Mouse (Mus musculus) heart, embryonic 16.5 days (tissue): Measurements from ENCODE around the gene Slc22a14. TPM values are rescaled to one million over a fixed set of nuclear protein-coding genes. Genes with fewer than 3 reads are reported as not detected.

ENCODE experiments used
- ATAC-seq: fragments of 200-750 bp; cut with Nextera tagmentation; replicated peaks from 2 replicates; pipeline ENCODE4 v1.8.0; 2017; ENCODE audit warnings: moderate number of reproducible peaks; ENCODE audit not compliant: insufficient read depth, low FRiP score; ENCODE audit errors: extremely low read depth
- H3K27ac ChIP-seq: fragments of 300-500 bp; sonication (generic); 2 replicates; pipeline ENCODE4 v1.5.1; 2014; ENCODE audit warnings: mild to moderate bottlenecking, low read length, control low read depth, moderate library complexity
- H3K27me3 ChIP-seq: fragments of 300-500 bp; sonication (generic); 2 replicates; pipeline ENCODE4 v1.6.1; 2014; ENCODE audit warnings: low read length, mixed read lengths; ENCODE audit not compliant: control insufficient read depth, insufficient read depth
- H3K36me3 ChIP-seq: fragments of 300-500 bp; sonication (generic); 2 replicates; pipeline ENCODE4 v1.6.1; 2014; ENCODE audit not compliant: control insufficient read depth, insufficient read depth
- H3K4me1 ChIP-seq: fragments of 300-500 bp; sonication (generic); 2 replicates; pipeline ENCODE4 v1.6.1; 2014; ENCODE audit warnings: low read length, mixed read lengths; ENCODE audit not compliant: control insufficient read depth, insufficient read depth
- H3K4me2 ChIP-seq: fragments of 300-500 bp; sonication (generic); 2 replicates; pipeline ENCODE4 v1.6.1; 2014; ENCODE audit warnings: low read depth, mild to moderate bottlenecking, control low read depth, low read length
- H3K4me3 ChIP-seq: fragments of 300-500 bp; sonication (generic); 2 replicates; pipeline ENCODE4 v1.5.1; 2014; ENCODE audit warnings: mild to moderate bottlenecking, control low read depth, low read length
- H3K9ac ChIP-seq: fragments of 300-500 bp; sonication (generic); 2 replicates; pipeline ENCODE4 v1.6.1; 2014; ENCODE audit warnings: low read length, control low read depth
- H3K9me3 ChIP-seq: fragments of 300-500 bp; sonication (generic); replicated peaks from 2 replicates; pipeline ENCODE4 v1.6.1; 2016; ENCODE audit warnings: low read length; ENCODE audit not compliant: control insufficient read depth
- WGBS: fragments of 180-500 bp; shearing (Covaris S2); extraction: QIAGEN DNeasy Blood & Tissue Kit; methylation state at CpG from one replicate; pipeline ENCODE4 v1.1.7; 2014; 5-methylcytosine and 5-hydroxymethylcytosine counted together
- polyA plus RNA-seq: library from polyadenylated mRNA; unstranded; fragments of >200 nt; fragmentation: Nextera tagmentation; extraction: Ambion mirVana; gene quantifications from 2 replicates; pipeline ENCODE4 v1.2.1, GENCODE M21; 2015

The Slc22a14 gene
- polyA plus RNA-seq, 1 experiment from 2014 or later, result 0.20 TPM

DNA sequence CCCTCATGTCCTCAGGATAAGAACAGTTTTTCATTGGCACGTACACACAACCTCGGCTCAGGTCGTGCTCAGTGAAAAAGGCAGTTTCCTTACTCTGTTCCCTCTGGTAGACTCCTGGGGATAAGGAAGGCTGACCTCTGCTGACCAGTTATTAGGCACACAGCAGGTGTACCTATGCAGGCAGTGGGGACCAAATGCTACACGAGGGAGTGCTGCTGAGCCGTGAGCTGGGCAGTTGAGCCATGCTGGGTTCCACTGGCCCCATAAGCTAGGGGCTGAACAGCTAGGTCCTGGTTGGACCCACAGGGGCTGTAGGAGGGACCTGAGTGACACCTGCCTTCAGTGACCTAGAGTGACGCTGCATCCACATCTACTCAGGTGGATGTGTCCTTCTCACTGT is 219.7 kb downstream of the Slc22a14 start:
- H3K4me3 ChIP-seq, result no peak overlapping the region
- no peaks in the 10 kb centered on the region for H3K27me3 ChIP-seq
- no peak overlapping the region for H3K4me2 ChIP-seq
- no peaks in the 10 kb centered on the region for H3K9me3 ChIP-seq
- H3K36me3 ChIP-seq, result no peaks in the 10 kb centered on the region
- H3K9ac ChIP-seq, result no peak overlapping the region
- H3K27ac ChIP-seq, result no peak overlapping the region
- H3K4me1 ChIP-seq, result no peaks in the 10 kb centered on the region
- WGBS, result 60% methylated on average over 6 of the region's 6 CpGs
- no peak for ATAC-seq

DNA sequence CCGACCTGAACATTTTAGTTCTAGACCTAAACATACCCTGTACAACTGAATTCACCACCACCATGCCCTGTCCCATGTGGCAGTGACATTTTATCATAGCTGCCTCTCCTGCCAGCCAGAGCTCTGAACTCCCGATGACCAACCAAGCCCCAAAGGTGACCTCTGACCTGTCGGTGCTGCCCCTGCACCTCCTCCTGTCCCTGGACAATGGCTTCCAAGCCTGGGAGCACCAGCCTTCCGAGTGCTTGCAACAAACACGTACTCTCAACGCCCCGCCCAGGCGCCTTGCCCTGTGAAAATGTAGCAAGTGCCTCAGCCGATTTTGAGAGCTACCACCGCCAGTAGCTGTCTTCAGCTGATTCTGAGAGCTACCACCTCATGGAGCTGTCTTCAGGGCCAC is 220.2 kb downstream of the Slc22a14 start:
- H3K4me2 ChIP-seq, result no peak overlapping the region
- WGBS, result 61% methylated on average over 10 of the region's 10 CpGs
- ATAC-seq, result no peak
- no peaks in the 10 kb centered on the region for H3K9me3 ChIP-seq
- no peak overlapping the region for H3K9ac ChIP-seq
- H3K36me3 ChIP-seq, result no peaks in the 10 kb centered on the region
- H3K4me3 ChIP-seq, result no peak overlapping the region
- no peaks in the 10 kb centered on the region for H3K27me3 ChIP-seq
- no peaks in the 10 kb centered on the region for H3K4me1 ChIP-seq
- no peak overlapping the region for H3K27ac ChIP-seq

DNA sequence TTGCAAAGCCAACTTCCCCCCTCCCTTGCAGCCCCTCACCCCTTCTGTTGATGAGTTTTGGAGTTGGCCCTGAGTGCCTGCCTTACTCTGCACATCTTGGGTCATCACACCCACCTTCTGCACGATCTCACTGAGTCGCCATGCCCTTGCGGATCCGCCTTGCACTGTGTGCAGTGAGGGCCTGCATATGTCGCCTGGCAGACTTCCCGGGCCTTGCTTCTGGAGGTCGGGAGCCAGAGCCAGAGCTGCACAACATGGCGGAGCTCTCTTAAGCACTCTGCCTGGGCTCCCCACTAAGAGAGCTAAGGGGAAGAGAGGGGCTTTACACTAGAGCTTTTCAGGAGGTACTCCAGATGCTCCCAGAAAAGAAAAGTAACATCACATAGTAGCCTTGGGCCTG is 220.7 kb downstream of the Slc22a14 start:
- no peaks in the 10 kb centered on the region for H3K4me1 ChIP-seq
- no peaks in the 10 kb centered on the region for H3K27me3 ChIP-seq
- 73% methylated on average over 8 of the region's 8 CpGs for WGBS
- H3K4me2 ChIP-seq, result no peak overlapping the region
- no peak overlapping the region for H3K4me3 ChIP-seq
- no peak overlapping the region for H3K27ac ChIP-seq
- H3K36me3 ChIP-seq, result no peaks in the 10 kb centered on the region
- no peak overlapping the region for H3K9ac ChIP-seq
- ATAC-seq, result no peak
- H3K9me3 ChIP-seq, result no peaks in the 10 kb centered on the region

DNA sequence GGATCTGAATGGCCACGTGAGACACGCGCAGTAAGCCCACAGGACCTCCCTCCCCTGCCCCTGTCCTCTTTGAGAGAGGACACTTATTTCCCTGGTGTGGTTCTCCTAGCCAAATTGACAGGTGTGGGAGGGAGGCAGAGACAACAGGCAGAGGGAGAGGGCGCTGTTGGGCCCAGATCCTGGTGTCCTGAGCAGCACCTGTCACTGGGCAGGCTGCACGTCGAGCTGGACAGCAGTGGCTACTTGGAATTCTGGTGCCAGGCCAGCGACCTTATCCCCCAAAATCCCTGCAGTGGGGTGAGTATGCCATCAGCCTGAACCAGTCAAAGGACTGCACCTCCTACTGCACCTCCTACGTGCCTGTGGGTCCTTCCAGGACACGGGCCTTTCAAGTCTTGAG is 222.0 kb downstream of the Slc22a14 start:
- WGBS, result 66% methylated on average over 9 of the region's 9 CpGs
- no peak overlapping the region for H3K27ac ChIP-seq
- H3K36me3 ChIP-seq, result no peaks in the 10 kb centered on the region
- no peak overlapping the region for H3K4me2 ChIP-seq
- no peak overlapping the region for H3K9ac ChIP-seq
- no peak for ATAC-seq
- no peaks in the 10 kb centered on the region for H3K9me3 ChIP-seq
- no peak overlapping the region for H3K4me3 ChIP-seq
- H3K4me1 ChIP-seq, result no peaks in the 10 kb centered on the region
- H3K27me3 ChIP-seq, result no peaks in the 10 kb centered on the region

DNA sequence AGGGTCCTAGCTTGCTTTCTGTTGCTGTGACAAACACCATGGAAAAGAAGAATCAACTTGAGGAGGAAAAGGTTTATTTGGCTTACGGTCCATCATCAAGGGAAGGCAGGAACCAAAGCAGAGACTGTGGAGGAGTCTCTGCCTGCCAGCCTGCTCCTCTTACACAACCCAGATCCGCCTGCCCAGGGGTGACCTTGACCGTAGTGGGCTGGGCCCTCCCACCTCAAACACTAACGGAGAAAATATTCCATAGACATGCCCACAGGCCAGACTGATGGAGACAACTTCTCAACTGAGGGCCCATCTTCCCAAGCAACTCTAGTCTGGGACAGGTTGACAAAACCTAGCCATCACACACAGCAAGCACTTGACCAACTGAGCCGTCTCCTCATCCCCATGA is 223.3 kb downstream of the Slc22a14 start:
- ATAC-seq, result no peak
- Histone ChIP-seq H3K36me3 (no peaks in the 10 kb centered on the region), H3K4me3 (no peak overlapping the region), H3K9me3 (no peaks in the 10 kb centered on the region), H3K9ac (no peak overlapping the region), H3K27ac (no peak overlapping the region), H3K27me3 (no peaks in the 10 kb centered on the region), H3K4me1 (no peaks in the 10 kb centered on the region), H3K4me2 (no peak overlapping the region)
- 61% methylated on average over 5 of the region's 5 CpGs for WGBS

DNA sequence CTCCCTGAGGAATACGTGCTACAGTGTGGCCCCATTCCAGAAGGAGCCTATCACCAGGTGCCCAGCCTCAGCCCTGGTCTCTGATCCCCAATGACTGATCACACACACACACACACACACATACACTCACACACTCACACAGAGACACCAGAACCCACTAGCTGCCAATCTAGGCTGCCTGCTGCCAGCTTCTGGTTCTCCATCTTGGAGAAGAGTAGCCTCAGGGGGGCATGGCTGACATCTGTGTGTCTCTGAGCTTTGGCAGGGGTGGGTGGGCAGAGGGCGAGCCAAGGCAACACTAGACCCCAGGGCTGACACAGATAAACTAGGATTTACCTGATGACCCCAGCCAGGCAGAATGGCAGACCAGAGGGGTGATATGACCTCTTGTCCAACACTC is 226.5 kb downstream of the Slc22a14 start:
- Histone ChIP-seq H3K4me2 (no peak overlapping the region), H3K9ac (no peak overlapping the region), H3K27ac (no peak overlapping the region), H3K4me3 (no peak overlapping the region), H3K9me3 (no peaks in the 10 kb centered on the region), H3K36me3 (no peaks in the 10 kb centered on the region), H3K4me1 (no peaks in the 10 kb centered on the region), H3K27me3 (no peaks in the 10 kb centered on the region)
- no peak for ATAC-seq
- WGBS, result 71% methylated on average over 2 of the region's 2 CpGs

DNA sequence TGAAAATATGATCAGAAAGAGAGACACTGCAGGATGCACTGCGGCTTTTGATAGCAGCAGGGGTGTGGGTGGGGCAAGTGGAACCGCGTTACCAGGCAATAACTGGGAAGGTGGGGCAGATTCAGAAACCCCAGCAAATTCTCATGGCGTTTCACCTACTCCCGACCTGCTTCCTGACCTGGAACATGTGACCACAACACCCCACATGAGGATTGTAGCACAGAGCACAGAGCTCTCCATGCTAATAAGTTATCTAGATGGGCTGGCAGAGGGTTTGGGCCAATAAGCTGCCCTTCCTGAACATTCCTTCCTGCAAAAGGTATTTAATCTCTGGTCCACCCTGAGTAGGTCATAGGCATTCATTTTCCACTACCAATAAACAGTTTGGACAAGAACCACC is 234.7 kb downstream of the Slc22a14 start:
- Histone ChIP-seq H3K27ac (no peak overlapping the region), H3K4me1 (no peaks in the 10 kb centered on the region), H3K9ac (no peak overlapping the region), H3K4me2 (no peak overlapping the region), H3K27me3 (no peaks in the 10 kb centered on the region), H3K9me3 (no peaks in the 10 kb centered on the region), H3K36me3 (no peaks in the 10 kb centered on the region), H3K4me3 (no peak overlapping the region)
- 46% methylated on average over 5 of the region's 5 CpGs for WGBS
- ATAC-seq, result no peak

DNA sequence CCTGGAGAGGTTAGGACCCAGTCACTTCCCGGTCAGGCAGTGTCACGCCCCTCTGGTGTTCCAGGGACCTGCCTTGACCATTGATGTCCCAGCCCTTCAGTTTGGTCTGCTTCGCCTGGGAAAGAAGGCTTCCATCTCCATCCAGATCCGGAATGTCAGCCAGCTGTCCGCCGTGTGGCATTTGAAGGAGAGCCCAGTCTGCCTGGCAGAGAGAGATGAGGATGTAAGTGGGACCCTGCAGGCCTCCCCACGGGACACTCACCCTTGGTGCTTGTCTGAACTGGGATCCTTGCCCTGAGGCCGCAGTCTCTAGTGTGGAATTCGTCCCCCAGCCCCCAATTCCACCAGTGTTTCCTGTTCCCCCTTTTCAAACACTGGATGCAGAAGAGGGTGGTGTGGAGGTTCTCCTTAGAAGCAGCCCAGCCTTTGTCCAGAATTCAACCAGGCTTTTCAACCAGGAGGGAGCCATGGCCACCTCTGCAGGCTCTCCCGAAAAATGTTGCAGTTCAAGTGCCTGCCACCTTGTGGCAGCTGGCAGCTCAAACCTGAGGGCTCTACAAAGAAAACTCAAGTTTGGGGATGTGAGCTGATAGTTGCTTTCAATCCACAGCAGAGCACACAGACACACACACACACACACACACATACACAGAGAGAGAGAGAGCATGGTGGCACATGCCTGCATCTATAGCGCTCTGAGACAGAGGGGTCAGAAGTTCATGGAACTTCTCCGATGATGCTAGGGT is 236.7 kb downstream of the Slc22a14 start:
- no peaks in the 10 kb centered on the region for H3K4me1 ChIP-seq
- H3K9me3 ChIP-seq, result no peaks in the 10 kb centered on the region
- H3K4me3 ChIP-seq, result no peak overlapping the region
- H3K27me3 ChIP-seq, result no peaks in the 10 kb centered on the region
- H3K36me3 ChIP-seq, result no peaks in the 10 kb centered on the region
- no peak overlapping the region for H3K27ac ChIP-seq
- no peak overlapping the region for H3K4me2 ChIP-seq
- WGBS, result 69% methylated on average over 12 of the region's 12 CpGs
- H3K9ac ChIP-seq, result no peak overlapping the region
- ATAC-seq, result no peak

DNA sequence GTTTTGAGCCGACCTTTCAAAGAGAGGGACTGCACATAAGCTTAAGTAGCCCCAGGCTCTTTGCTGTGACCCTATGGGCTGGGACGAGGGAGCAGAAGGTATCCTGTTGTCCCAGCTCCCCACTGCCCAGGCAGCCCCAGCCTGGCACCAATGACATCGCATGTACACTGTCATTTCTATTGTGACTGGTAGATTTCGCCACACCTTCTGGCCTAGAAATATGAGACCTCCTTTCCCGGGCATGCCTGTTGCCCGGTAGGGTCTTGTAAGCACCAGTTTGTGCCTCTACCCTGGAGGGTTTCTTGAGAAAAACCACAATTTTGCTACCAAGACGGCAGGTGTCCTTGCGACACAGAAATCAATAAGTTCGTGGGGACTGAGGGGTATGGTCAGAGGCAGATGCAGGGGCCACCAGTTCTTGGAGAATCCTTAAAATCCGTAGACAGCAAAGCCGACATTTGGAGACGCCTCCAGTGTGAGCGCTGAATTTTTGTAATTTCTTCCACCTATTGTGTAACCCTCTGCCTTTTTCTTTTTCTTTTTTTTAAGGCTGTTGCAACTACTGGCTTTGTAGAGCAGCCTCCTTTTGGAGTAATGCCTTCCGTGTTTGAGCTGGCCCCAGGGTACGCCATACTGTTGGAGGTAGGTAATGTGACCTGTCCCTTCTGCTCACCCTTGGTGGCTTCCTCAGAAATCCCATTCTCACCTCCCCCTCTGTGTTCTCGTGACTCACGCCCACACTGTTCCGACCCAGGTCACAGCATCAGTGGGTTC is 242.6 kb downstream of the Slc22a14 start:
- no peak overlapping the region for H3K4me3 ChIP-seq
- H3K9me3 ChIP-seq, result no peaks in the 10 kb centered on the region
- H3K36me3 ChIP-seq, result no peaks in the 10 kb centered on the region
- no peak overlapping the region for H3K27ac ChIP-seq
- H3K4me1 ChIP-seq, result no peaks in the 10 kb centered on the region
- 80% methylated on average over 18 of the region's 18 CpGs for WGBS
- no peak overlapping the region for H3K9ac ChIP-seq
- H3K27me3 ChIP-seq, result no peaks in the 10 kb centered on the region
- no peak overlapping the region for H3K4me2 ChIP-seq
- ATAC-seq, result no peak
